Comparison of ENCODE assay signal across 25 mouse cellular contexts in the genomic region with DNA sequence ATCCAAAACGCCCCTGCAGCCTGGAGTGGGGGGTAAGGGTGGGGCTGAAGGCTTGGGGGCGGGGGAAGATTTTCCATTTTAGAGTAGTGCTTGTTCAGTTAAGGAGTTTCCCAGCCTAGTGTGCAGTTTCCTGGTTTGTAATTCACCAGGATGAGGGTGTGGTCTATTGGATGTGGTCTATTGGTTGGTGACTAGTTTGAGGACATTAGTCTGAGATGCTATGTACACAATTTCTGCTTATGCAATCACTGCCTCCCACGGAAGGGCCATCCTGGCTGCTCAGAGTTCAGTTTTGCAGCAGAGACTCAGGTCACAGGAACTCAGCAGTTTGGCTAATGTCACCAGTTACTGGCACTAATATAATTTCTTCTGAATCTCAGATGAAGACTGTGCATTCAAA. TPM values are rescaled to one million over a fixed set of nuclear protein-coding genes. Genes with fewer than 3 reads are reported as not detected.
A peak's percentile ranks its signal among the peaks of the same experiment; 100 is the strongest.
DNase-seq lines count a peak whose midpoint lies in the region; ATAC-seq lines count a peak whose summit lies in the region.
"Had no signal": no experiment of that assay in that cellular context is flagged by ENCODE, and none has a peak within 500 bp of the region (broad histone marks: within the 10 kb centered on the region; RNA-seq: fewer than 3 reads in every experiment).

No protein-coding gene starts in this region.

- peak; percentile 38; the same call in 1 of the 2 replicates for ATAC-seq in intestine, embryonic 16.5 days
- ATAC-seq in liver, embryonic 15.5 days (ENCODE audit: insufficient read depth), result peak; percentile 71
- peak; percentile 81 for ATAC-seq in megakaryocyte progenitor cell, adult 5-6 weeks (replicated peaks; ENCODE audit: poor library complexity)
- ATAC-seq in kidney, embryonic 16.5 days (ENCODE audit: low FRiP score, low TSS enrichment), result no peak
- ATAC-seq in inflammation-experienced regulatory T-cells, adult 6 months, result no peak
- ATAC-seq: forebrain, embryonic 14.5 days had no signal

- DNase-seq in 3T3-L1 (ENCODE audit: low read depth, low spot score), result peak; percentile 35
- DNase-seq in kidney, adult 9 months, result no peak
- DNase-seq: adrenal gland, adult 2 months; cerebellum, adult 9-10 months; gastrocnemius, postnatal 10 days; heart, adult 18-20 months; kidney, adult 2 months; kidney, postnatal 4 days; layer of hippocampus, adult 9-11 months; retina, postnatal 1 day; right cerebral cortex, postnatal 4 days; thymus, postnatal 36 days had no signal

- no peak overlapping the region for H3K9ac ChIP-seq in intestine, embryonic 16.5 days (ENCODE audit: low read depth, low read length)
- no peak overlapping the region for H3K9ac ChIP-seq in liver, embryonic 15.5 days
- H3K9ac ChIP-seq in kidney, embryonic 16.5 days (replicated peaks; ENCODE audit: low read length), result no peak overlapping the region
- H3K9ac ChIP-seq: embryonic facial prominence, embryonic 13.5 days; heart, embryonic 13.5 days; hindbrain, embryonic 15.5 days had no signal

- WGBS in intestine, embryonic 16.5 days, result 64% methylated on average over 3 of the region's 3 CpGs
- WGBS in liver, embryonic 15.5 days (ENCODE audit: insufficient replicate concordance), result 41% methylated on average over 3 of the region's 3 CpGs
- 60% methylated on average over 3 of the region's 3 CpGs for WGBS in kidney, embryonic 16.5 days

- no peaks in the 10 kb centered on the region for H3K4me1 ChIP-seq in intestine, embryonic 16.5 days (ENCODE audit: control insufficient read depth, insufficient read depth, low read length)
- no peaks in the 10 kb centered on the region for H3K4me1 ChIP-seq in liver, embryonic 15.5 days (replicated peaks)
- H3K4me1 ChIP-seq in kidney, embryonic 16.5 days (ENCODE audit: insufficient read depth, low read length), result no peaks in the 10 kb centered on the region
- H3K4me1 ChIP-seq: embryonic facial prominence, embryonic 13.5 days; hindbrain, embryonic 15.5 days had no signal

- H3K4me3 ChIP-seq in intestine, embryonic 16.5 days (ENCODE audit: low read length), result no peak overlapping the region
- no peak overlapping the region for H3K4me3 ChIP-seq in liver, embryonic 15.5 days (replicated peaks)
- H3K4me3 ChIP-seq in kidney, embryonic 16.5 days (ENCODE audit: low read length), result no peak overlapping the region
- H3K4me3 ChIP-seq: embryonic facial prominence, embryonic 13.5 days; heart, embryonic 13.5 days; hindbrain, embryonic 15.5 days; left cerebral cortex, adult 2 months had no signal

- H3K27ac ChIP-seq in intestine, embryonic 16.5 days (ENCODE audit: low read length), result no peak overlapping the region
- H3K27ac ChIP-seq in liver, embryonic 15.5 days (replicated peaks), result 0 out of 2 replicates have a peak overlapping the region, but pooled peaks have one; percentile 33
- H3K27ac ChIP-seq in kidney, embryonic 16.5 days (ENCODE audit: low read length), result no peak overlapping the region
- H3K27ac ChIP-seq: embryonic facial prominence, embryonic 13.5 days; heart, embryonic 13.5 days; hindbrain, embryonic 15.5 days; left cerebral cortex, adult 2 months had no signal

- no peaks in the 10 kb centered on the region for H3K36me3 ChIP-seq in intestine, embryonic 16.5 days (ENCODE audit: control insufficient read depth, insufficient read depth, low read length)
- H3K36me3 ChIP-seq in liver, embryonic 15.5 days (replicated peaks), result no peaks in the 10 kb centered on the region
- no peaks in the 10 kb centered on the region for H3K36me3 ChIP-seq in kidney, embryonic 16.5 days (ENCODE audit: insufficient read depth, low read length)
- H3K36me3 ChIP-seq: embryonic facial prominence, embryonic 13.5 days; heart, embryonic 13.5 days; hindbrain, embryonic 15.5 days had no signal

- H3K4me2 ChIP-seq in intestine, embryonic 16.5 days (ENCODE audit: low read depth, low read length), result no peak overlapping the region
- no peak overlapping the region for H3K4me2 ChIP-seq in liver, embryonic 15.5 days
- no peak overlapping the region for H3K4me2 ChIP-seq in kidney, embryonic 16.5 days (replicated peaks; ENCODE audit: low read depth, low read length)
- H3K4me2 ChIP-seq: embryonic facial prominence, embryonic 13.5 days; heart, embryonic 13.5 days; hindbrain, embryonic 15.5 days; midbrain, embryonic 11.5 days had no signal

- H3K9me3 ChIP-seq in intestine, embryonic 16.5 days (ENCODE audit: control insufficient read depth, low read length), result no peaks in the 10 kb centered on the region
- no peaks in the 10 kb centered on the region for H3K9me3 ChIP-seq in liver, embryonic 15.5 days (replicated peaks)
- no peaks in the 10 kb centered on the region for H3K9me3 ChIP-seq in kidney, embryonic 16.5 days (ENCODE audit: low read length)
- H3K9me3 ChIP-seq: embryonic facial prominence, embryonic 13.5 days; heart, embryonic 13.5 days; hindbrain, embryonic 15.5 days had no signal

- H3K27me3 ChIP-seq in intestine, embryonic 16.5 days (replicated peaks; ENCODE audit: control insufficient read depth, insufficient read depth, low read length), result no peaks in the 10 kb centered on the region
- H3K27me3 ChIP-seq in liver, embryonic 15.5 days, result no peaks in the 10 kb centered on the region
- H3K27me3 ChIP-seq in kidney, embryonic 16.5 days (ENCODE audit: insufficient read depth, low read length), result no peaks in the 10 kb centered on the region
- H3K27me3 ChIP-seq: embryonic facial prominence, embryonic 13.5 days; heart, embryonic 13.5 days; hindbrain, embryonic 15.5 days had no signal

RNA-seq across cellular contexts. Expression of a gene that starts 33.8 kb away (rescaled TPM):
- polyA plus RNA-seq in intestine, embryonic 16.5 days (2015; fragmentation: Nextera tagmentation; extraction: Ambion mirVana), result 5.6 and 5.7 TPM in 2 replicates
- 2.3 and 2.6 TPM in 2 replicates for polyA plus RNA-seq in liver, embryonic 15.5 days (2015; fragmentation: Nextera tagmentation; extraction: Ambion mirVana)
- 9.5 and 12.9 TPM in 2 replicates for total RNA-seq in megakaryocyte progenitor cell, adult 5-6 weeks (2015)
- total RNA-seq in megakaryocyte progenitor cell, adult 5-6 weeks (2017), result 5.4 and 7.4 TPM in 2 replicates
- 3.0 and 3.3 TPM in 2 replicates for polyA plus RNA-seq in kidney, embryonic 16.5 days (2015; fragmentation: Nextera tagmentation; extraction: Ambion mirVana)
- 10 to 100 TPM; 10.2 to 18.0 (median 11.1) TPM for polyA plus RNA-seq in inflammation-experienced regulatory T-cells, adult 6 months (2017; shearing (Covaris generic))

RNA-seq across cellular contexts. Expression of a gene that starts 51.8 kb away (rescaled TPM):
- polyA plus RNA-seq in intestine, embryonic 16.5 days (2015; fragmentation: Nextera tagmentation; extraction: Ambion mirVana), result 0.09 TPM in 1 of 2 replicates, not detected in the other
- not detected in 2 replicates for polyA plus RNA-seq in liver, embryonic 15.5 days (2015; fragmentation: Nextera tagmentation; extraction: Ambion mirVana)
- not detected in 2 replicates for total RNA-seq in megakaryocyte progenitor cell, adult 5-6 weeks (2015)
- total RNA-seq in megakaryocyte progenitor cell, adult 5-6 weeks (2017), result not detected in 2 replicates
- 0.06 TPM in 1 of 2 replicates, not detected in the other for polyA plus RNA-seq in kidney, embryonic 16.5 days (2015; fragmentation: Nextera tagmentation; extraction: Ambion mirVana)
- polyA plus RNA-seq in inflammation-experienced regulatory T-cells, adult 6 months (2017; shearing (Covaris generic)), result not detected
- total RNA-seq: adrenal gland, adult 2 months; gastrocnemius, postnatal 10 days; heart, adult 18-20 months; heart, postnatal 25 days had no signal
- polyA plus RNA-seq: adrenal gland, adult 2 months; heart, embryonic 13.5 days; kidney, adult 2 months; lung, embryonic 16.5 days had no signal

Comparison
In these comparisons a context has a peak if more than half of its experiments do, and no peak if none do; other contexts are left out.
1. ATAC-seq: peak in intestine, embryonic 16.5 days (single experiment), liver, embryonic 15.5 days (single experiment) and megakaryocyte progenitor cell, adult 5-6 weeks (single experiment); none in kidney, embryonic 16.5 days (single experiment) and inflammation-experienced regulatory T-cells, adult 6 months (single experiment).